Comparison of ENCODE assay signal across 8 mouse cellular contexts in genomic region chr1:36064223-36064622, GRCm38 (mm10). TPM values are rescaled to one million over a fixed set of nuclear protein-coding genes. Genes with fewer than 3 reads are reported as not detected.
DNase-seq lines count a peak whose midpoint lies in the region; ATAC-seq and TF ChIP-seq lines count a peak whose summit lies in the region.

No protein-coding gene starts in this region.

- ATAC-seq in heart, embryonic 13.5 days (ENCODE audit: extremely low read depth, insufficient number of reproducible peaks, low FRiP score, low TSS enrichment) = no peak
- ATAC-seq in forebrain, embryonic 13.5 days = no peak
- ATAC-seq in liver, embryonic 14.5 days (ENCODE audit: insufficient read depth) = no peak

- no peaks in the 10 kb centered on the region for H3K27me3 ChIP-seq in heart, embryonic 13.5 days (replicated peaks)
- H3K27me3 ChIP-seq in E14TG2a.4 (ENCODE audit: insufficient read depth, low read length) = no peaks in the 10 kb centered on the region
- peaks cover 24% of the 10 kb centered on the region; the same call in 1 of the 2 replicates for H3K27me3 ChIP-seq in forebrain, embryonic 13.5 days
- H3K27me3 ChIP-seq in liver, embryonic 14.5 days (ENCODE audit: control insufficient read depth, insufficient read depth, low read length) = no peaks in the 10 kb centered on the region

- 54% methylated on average over 4 of the region's 4 CpGs for WGBS in heart, embryonic 13.5 days
- whole genome bisulfite sequencing in forebrain, embryonic 13.5 days = 31% methylated on average over 4 of the region's 4 CpGs
- WGBS in liver, embryonic 14.5 days (ENCODE audit: insufficient replicate concordance) = 45% methylated on average over 4 of the region's 4 CpGs

- peak overlapping the region; percentile 75 for H3K9ac ChIP-seq in heart, embryonic 13.5 days
- H3K9ac ChIP-seq in forebrain, embryonic 13.5 days = no peak overlapping the region
- H3K9ac ChIP-seq in liver, embryonic 14.5 days (replicated peaks) = peak overlapping the region; percentile 57; the same call in 1 of the 2 replicates

- H3K9me3 ChIP-seq in heart, embryonic 13.5 days = no peaks in the 10 kb centered on the region
- no peaks in the 10 kb centered on the region for H3K9me3 ChIP-seq in E14TG2a.4 (ENCODE audit: low read length)
- H3K9me3 ChIP-seq in forebrain, embryonic 13.5 days (replicated peaks) = no peaks in the 10 kb centered on the region
- H3K9me3 ChIP-seq in liver, embryonic 14.5 days (ENCODE audit: control insufficient read depth, low read length) = no peaks in the 10 kb centered on the region

- no peak overlapping the region for H3K27ac ChIP-seq in heart, embryonic 13.5 days (replicated peaks)
- no peak overlapping the region for H3K27ac ChIP-seq in forebrain, embryonic 13.5 days
- H3K27ac ChIP-seq in liver, embryonic 14.5 days = no peak overlapping the region

- intact Hi-C loops in heart, postnatal 10 days (cut with DNase I) = loop anchor here (5.0 to 10.0 kb wide), 6 partner anchors 127 to 1169 kb away; partner anchors contain the start of gene Neurl3
- intact Hi-C loops in left cerebral cortex, postnatal 36 days (cut with DNase I) = loop anchor here (10.0 kb wide), 2 partner anchors 189 to 191 kb away; no protein-coding TSS in a partner anchor

- H3K4me2 ChIP-seq in heart, embryonic 13.5 days = peak overlapping the region; percentile 66
- peak overlapping the region; percentile 61 for H3K4me2 ChIP-seq in forebrain, embryonic 13.5 days
- peak overlapping the region; percentile 58 for H3K4me2 ChIP-seq in liver, embryonic 14.5 days (ENCODE audit: low read depth)

- H3K4me3 ChIP-seq in heart, embryonic 13.5 days = no peak overlapping the region
- H3K4me3 ChIP-seq in E14TG2a.4 (replicated peaks; ENCODE audit: low read length) = peak overlapping the region; percentile 71
- H3K4me3 ChIP-seq in forebrain, embryonic 13.5 days = peak overlapping the region; percentile 20; the same call in 1 of the 2 replicates
- no peak overlapping the region; a peak in 1 of 4 replicates for H3K4me3 ChIP-seq in liver, embryonic 14.5 days (ENCODE audit: insufficient read depth in 1 of 2, low read depth in 2 of 2, low read length in 2 of 2)

- no peak for TF ChIP-seq EP300 in liver, embryonic 14.5 days (IDR thresholded peaks at IDR 0.05; ENCODE audit: low read depth)

- H3K36me3 ChIP-seq in heart, embryonic 13.5 days = no peaks in the 10 kb centered on the region
- no peaks in the 10 kb centered on the region for H3K36me3 ChIP-seq in E14TG2a.4 (ENCODE audit: insufficient read depth, low read length)
- H3K36me3 ChIP-seq in forebrain, embryonic 13.5 days (ENCODE audit: poor library complexity, severe bottlenecking) = no peaks in the 10 kb centered on the region
- H3K36me3 ChIP-seq in liver, embryonic 14.5 days (replicated peaks; ENCODE audit: control insufficient read depth, insufficient read depth, low read depth) = no peaks in the 10 kb centered on the region

- H3K4me1 ChIP-seq in heart, embryonic 13.5 days = peaks cover 64% of the 10 kb centered on the region
- peaks cover 86% of the 10 kb centered on the region for H3K4me1 ChIP-seq in E14TG2a.4 (replicated peaks; ENCODE audit: low read depth, low read length)
- peaks cover 42% of the 10 kb centered on the region for H3K4me1 ChIP-seq in forebrain, embryonic 13.5 days
- peaks cover 31 to 54% of the 10 kb centered on the region in 2 experiments for H3K4me1 ChIP-seq in liver, embryonic 14.5 days (replicated peaks; ENCODE audit: control insufficient read depth in 2 of 2, insufficient read depth in 2 of 2, low read length in 1 of 2)

- no peak for TF ChIP-seq CTCF in E14TG2a.4 (conservative IDR thresholded peaks at IDR 0.05; ENCODE audit: low read length)
- no peak for TF ChIP-seq CTCF in liver, embryonic 14.5 days (IDR thresholded peaks at IDR 0.05; ENCODE audit: low read depth)

- DNase-seq in heart, postnatal 10 days = no peak
- DNase-seq in liver, embryonic 14.5 days (ENCODE audit: low read depth in 3 of 3, low spot score in 3 of 3) = no peak
- no peak for DNase-seq in ovary, adult 18-20 months (ENCODE audit: low spot score)
- no peak for DNase-seq in layer of hippocampus, postnatal 14 days (ENCODE audit: low spot score in 2 of 2)
- DNase-seq in left cerebral cortex, postnatal 36 days (ENCODE audit: low spot score in 2 of 2) = no peak

RNA-seq across cellular contexts. Expression of gene Hs6st1, which starts 4.0 kb away (rescaled TPM):
- polyA plus RNA-seq in heart, embryonic 13.5 days (2015; fragmentation: Nextera tagmentation; extraction: Ambion mirVana) = 4.2 and 4.4 TPM in 2 replicates
- 10 to 100 TPM; 26.4 to 35.1 TPM for total RNA-seq in heart, postnatal 10 days (2021)
- polyA plus RNA-seq in forebrain, embryonic 13.5 days (2015; fragmentation: Nextera tagmentation; extraction: Ambion mirVana) = 5.2 and 5.4 TPM in 2 replicates
- polyA plus RNA-seq in liver, embryonic 14.5 days (2012; rRNA removed) = 29.3 and 31.0 TPM in 2 replicates
- 6.8 and 12.0 TPM in 2 replicates for polyA plus RNA-seq in liver, embryonic 14.5 days (2014; fragmentation: Nextera tagmentation; extraction: Ambion mirVana)
- total RNA-seq in layer of hippocampus, postnatal 14 days (2021) = 10 to 100 TPM; 44.3 to 49.6 TPM
- total RNA-seq in left cerebral cortex, postnatal 36 days (2021) = 10 to 100 TPM; 56.1 to 58.6 TPM

Comparison
In these comparisons a context has a peak if more than half of its experiments do, and no peak if none do; other contexts are left out.
1. H3K4me3 ChIP-seq: peak in E14TG2a.4 (single experiment) and forebrain, embryonic 13.5 days (single experiment); none in heart, embryonic 13.5 days (single experiment) and liver, embryonic 14.5 days (0 of 2).
2. Peak in every context shown above with its lines, with median percentiles within 50 percentile points of each other: H3K4me2 ChIP-seq.